Mouse (Mus musculus) thymus, adult 2 months (tissue): Measurements from ENCODE around the gene Prdm8. TPM values are rescaled to one million over a fixed set of nuclear protein-coding genes. Genes with fewer than 3 reads are reported as not detected.

Source experiments
- DNase-seq: peaks from one replicate; pipeline ENCODE4 v3.0.0; 2021
- H3K27ac ChIP-seq: fragments of 200-500 bp; 2 replicates; pipeline ENCODE4 v1.5.1; 2012; ENCODE audit warnings: low read length, control low read depth; ENCODE audit not compliant: control insufficient read depth, insufficient read depth
- H3K27me3 ChIP-seq: fragments of 200-500 bp; 2 replicates; pipeline ENCODE4 v1.6.1; 2012; ENCODE audit warnings: mild to moderate bottlenecking, low read length, moderate library complexity, mixed read lengths; ENCODE audit not compliant: control insufficient read depth, insufficient read depth
- H3K36me3 ChIP-seq: fragments of 200-500 bp; 2 replicates; pipeline ENCODE4 v1.6.1; 2012; ENCODE audit warnings: mild to moderate bottlenecking, low read length, moderate library complexity; ENCODE audit not compliant: control insufficient read depth, insufficient read depth
- H3K4me1 ChIP-seq: fragments of 200-500 bp; replicated peaks from 2 replicates; pipeline ENCODE4 v1.6.1; 2012; ENCODE audit warnings: low read length; ENCODE audit not compliant: control insufficient read depth, insufficient read depth
- H3K4me3 ChIP-seq: fragments of 200-500 bp; 2 replicates; pipeline ENCODE4 v1.5.1; 2012; ENCODE audit warnings: mild to moderate bottlenecking, low read length, control low read depth, moderate library complexity; ENCODE audit not compliant: control insufficient read depth, insufficient read depth
- CTCF ChIP-seq: fragments of 200-500 bp; IDR thresholded peaks from 2 replicates; pipeline ENCODE4 v1.5.1; 2012; ENCODE audit warnings: mild to moderate bottlenecking, control low read depth, low read length, moderate library complexity, borderline replicate concordance; ENCODE audit not compliant: control insufficient read depth, poor library complexity, insufficient read depth; ENCODE audit errors: extremely low read depth
- POLR2A ChIP-seq: fragments of 200-500 bp; IDR thresholded peaks from 2 replicates; pipeline ENCODE4 v1.6.1; 2012; ENCODE audit warnings: mild to moderate bottlenecking, low read length, control low read depth, moderate library complexity; ENCODE audit not compliant: control insufficient read depth, poor library complexity, insufficient read depth; ENCODE audit errors: extremely low read depth
- WGBS: fragments of 180-500 bp; shearing (Covaris S2); methylation state at CpG from one replicate; pipeline ENCODE4 v1.1.7; 2018; 5-methylcytosine and 5-hydroxymethylcytosine counted together
- polyA plus RNA-seq: library from polyadenylated mRNA; depleted of rRNA; stranded (reverse); fragments of >200 nt; gene quantifications from 2 replicates; pipeline ENCODE4 v1.2.3, GENCODE M21; 2012

Prdm8 gene
- polyA plus RNA-seq, 1 experiment: 0.09 TPM

DNA sequence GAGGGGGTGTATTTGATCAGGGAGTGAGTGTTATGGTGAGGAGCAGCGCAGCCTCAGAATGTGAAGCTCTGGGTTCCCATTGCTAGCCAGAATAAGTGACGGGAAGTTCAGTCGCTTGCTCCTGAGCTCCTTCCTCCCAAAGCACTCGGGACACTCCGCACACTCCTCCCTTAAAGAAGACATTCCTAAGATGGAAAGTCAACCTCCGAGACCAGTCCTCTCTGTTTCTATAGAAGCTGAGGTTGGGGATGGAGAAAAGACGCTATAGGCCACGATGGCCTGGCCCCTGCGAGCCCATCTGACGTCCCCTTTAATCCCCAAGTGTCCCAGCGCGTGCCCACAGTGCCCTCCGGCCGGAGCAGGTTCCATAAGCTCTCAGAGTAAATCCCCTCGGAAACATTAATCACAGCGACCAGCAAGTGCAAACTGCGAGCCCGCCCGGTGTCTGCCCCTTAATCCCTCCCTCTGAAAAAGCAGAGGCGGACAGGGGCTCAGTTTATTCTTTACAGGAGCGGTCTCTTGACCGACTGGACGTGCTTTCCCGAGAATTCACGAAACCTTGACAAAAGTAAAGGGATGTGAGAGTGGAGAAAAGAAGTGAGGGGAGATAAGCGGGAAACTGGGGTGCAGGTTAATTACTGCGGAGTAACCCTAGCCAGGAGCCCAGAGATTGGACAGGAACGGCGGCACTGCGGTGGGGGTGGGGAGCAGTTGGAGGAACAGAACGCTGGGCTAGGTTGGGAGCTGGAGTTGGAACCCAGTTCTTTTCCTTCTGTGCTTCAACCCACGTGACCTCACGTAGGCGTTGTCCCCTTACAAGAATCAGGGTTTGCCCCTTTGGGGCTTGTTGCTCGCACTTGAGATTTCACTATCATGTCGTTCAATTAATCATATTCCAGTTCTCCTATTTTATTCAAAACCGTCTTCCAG, 1.6 kb downstream of the Prdm8 start:
- no peak for DNase-seq
- H3K27me3 ChIP-seq: peaks cover 32% of the 10 kb centered on the region
- H3K4me3 ChIP-seq: no peak overlapping the region
- no peaks in the 10 kb centered on the region for H3K36me3 ChIP-seq
- 6% methylated on average over 37 of the region's 37 CpGs for WGBS
- H3K27ac ChIP-seq: no peak overlapping the region
- peaks cover 13% of the 10 kb centered on the region for H3K4me1 ChIP-seq
- TF ChIP-seq POLR2A (no peak), CTCF (no peak)

DNA sequence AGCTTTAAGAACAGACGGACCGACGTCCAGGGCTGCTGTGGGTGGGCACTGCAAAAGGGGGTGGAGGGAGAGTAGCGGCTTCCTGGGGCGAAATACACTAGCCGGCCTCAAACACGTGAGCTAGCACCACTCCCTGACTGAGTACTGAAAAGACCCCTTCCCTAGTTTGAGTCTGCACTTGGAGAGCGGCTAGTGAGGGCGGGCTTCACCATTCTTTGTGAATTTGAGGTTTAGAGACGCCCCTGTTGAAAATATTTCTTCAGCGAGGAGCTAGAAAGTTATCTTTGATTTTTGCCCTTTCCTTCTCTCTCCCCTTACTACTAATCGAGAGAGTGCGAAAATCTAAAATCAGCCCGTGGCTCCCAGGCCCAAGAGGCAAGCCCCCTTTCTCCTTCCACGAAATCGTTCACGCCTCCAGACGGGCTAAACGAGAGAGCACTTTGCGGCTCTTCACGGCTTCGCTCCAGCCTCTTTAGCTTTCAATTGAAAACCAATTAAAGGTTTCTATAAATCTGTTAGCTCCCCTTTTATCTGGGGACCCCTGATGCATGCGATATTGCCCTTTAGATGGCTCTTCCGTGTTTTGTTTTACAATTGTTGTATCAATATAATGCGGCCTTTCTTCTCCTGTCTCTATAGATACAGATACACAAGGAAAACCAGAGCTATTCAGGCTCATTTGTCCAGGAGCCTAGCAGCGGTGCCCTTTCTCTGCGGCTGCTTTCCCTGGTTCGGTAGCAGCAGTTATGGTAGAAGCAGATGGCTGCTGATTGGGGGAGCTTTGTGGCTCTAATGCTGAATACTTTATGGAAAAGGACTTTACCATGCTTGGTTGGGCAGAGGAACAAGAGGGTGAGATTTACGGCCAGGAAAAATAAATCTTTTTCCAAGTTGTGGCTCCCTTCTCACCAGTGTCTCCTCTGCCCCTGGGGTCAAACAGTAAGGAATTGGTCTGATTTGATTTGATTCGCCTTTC, 2.7 kb downstream of the Prdm8 start:
- no peaks in the 10 kb centered on the region for H3K36me3 ChIP-seq
- 11% methylated on average over 30 of the region's 30 CpGs for WGBS
- H3K27ac ChIP-seq: no peak overlapping the region
- peaks cover 13% of the 10 kb centered on the region for H3K4me1 ChIP-seq
- H3K4me3 ChIP-seq: no peak overlapping the region
- TF ChIP-seq CTCF (no peak), POLR2A (no peak)
- DNase-seq: no peak
- peaks cover 32% of the 10 kb centered on the region for H3K27me3 ChIP-seq

DNA sequence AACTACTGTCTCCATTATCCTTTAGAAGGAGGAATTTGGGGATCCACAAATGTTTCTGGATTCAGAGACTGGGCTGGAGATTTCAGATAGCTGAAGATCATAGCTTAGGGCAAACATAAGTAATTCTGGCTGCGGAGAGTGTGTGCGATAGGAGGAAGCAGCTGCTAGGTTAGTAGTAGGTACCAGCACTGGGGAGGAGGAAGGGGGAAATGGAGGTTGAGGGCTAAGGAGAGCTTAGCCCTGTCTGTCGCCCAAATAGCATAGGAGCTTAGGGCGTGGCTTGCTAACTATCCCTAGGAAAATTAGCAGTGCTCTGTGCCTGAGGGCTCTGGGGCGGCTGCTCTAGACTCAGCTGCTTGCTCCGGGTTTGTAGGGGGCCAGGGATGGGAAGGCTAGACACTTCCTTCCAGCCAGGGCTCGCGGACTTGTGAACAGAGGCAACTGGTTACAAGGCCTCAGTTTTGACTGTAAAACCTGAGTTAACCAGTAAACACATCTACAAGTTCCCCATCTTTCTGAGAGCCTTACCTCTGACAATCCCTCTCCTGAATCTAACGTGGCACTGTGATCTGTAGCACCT, 4.7 kb downstream of the Prdm8 start:
- H3K36me3 ChIP-seq: no peaks in the 10 kb centered on the region
- no peak overlapping the region for H3K4me3 ChIP-seq
- H3K4me1 ChIP-seq: peaks cover 13% of the 10 kb centered on the region
- no peak for DNase-seq
- H3K27ac ChIP-seq: no peak overlapping the region
- H3K27me3 ChIP-seq: peaks cover 29% of the 10 kb centered on the region
- TF ChIP-seq CTCF (no peak), POLR2A (no peak)
- WGBS: 20% methylated on average over 9 of the region's 9 CpGs

DNA sequence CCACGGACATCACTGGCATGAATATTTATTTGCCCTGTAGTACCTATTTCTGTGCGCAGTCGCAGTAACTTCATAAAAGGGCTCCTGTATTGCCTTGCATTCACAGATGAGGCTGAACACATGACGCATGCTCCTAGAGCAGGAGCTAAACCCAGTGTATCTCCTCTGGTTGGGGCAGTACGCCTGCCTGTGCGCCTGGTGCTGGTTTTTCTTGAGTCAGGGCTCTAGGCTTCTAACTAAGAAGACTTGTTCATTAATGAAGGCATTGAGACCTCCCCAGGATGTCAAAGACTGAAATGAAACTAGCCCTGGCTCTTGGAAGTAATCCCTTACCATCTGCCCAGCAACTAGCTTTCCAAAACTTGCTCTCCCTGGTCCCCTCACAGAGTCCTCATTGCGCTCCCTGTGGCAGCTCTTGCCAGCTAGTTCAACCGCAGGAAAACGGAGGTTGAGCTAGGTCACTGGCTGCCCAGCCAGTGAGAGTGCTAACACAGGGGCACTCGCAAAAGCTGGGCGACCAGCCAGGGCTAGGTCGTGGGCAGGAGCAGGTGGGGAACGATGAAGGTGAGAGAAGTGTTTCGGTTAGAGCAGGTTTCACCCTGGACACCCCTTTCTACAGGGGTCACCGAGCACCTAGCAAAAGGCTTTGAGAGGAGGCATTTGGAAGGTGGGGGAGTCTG, 5.6 kb downstream of the Prdm8 start:
- Histone ChIP-seq H3K27ac (no peak overlapping the region), H3K4me1 (peaks cover 7% of the 10 kb centered on the region), H3K36me3 (no peaks in the 10 kb centered on the region), H3K4me3 (no peak overlapping the region), H3K27me3 (peaks cover 29% of the 10 kb centered on the region)
- TF ChIP-seq CTCF (no peak), POLR2A (no peak)
- WGBS: 21% methylated on average over 15 of the region's 15 CpGs
- no peak for DNase-seq

DNA sequence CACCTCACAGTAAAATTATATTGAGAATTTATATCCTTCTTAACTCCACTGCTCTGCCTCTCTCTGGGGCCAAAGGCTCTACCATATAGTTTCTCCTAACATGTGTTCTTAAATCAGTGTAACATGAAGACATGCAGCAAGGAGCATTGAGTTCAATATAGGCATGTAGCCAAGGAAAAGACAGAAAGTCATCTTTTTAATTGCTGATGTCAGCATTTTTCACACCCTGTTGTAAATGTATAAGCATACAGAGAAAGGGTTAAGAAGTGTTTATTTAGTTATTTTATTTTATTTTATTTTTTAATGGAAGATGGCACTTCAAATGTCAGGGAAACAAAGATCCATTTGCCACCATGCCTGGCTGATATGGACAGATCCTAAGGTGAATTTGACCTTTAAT, 6.7 kb downstream of the Prdm8 start:
- no peak overlapping the region for H3K4me3 ChIP-seq
- peaks cover 22% of the 10 kb centered on the region for H3K27me3 ChIP-seq
- no peaks in the 10 kb centered on the region for H3K36me3 ChIP-seq
- 0 out of 2 replicates have a peak, but pooled peaks cover 3% of the 10 kb centered on the region for H3K4me1 ChIP-seq
- H3K27ac ChIP-seq: no peak overlapping the region
- no peak for DNase-seq
- TF ChIP-seq CTCF (no peak), POLR2A (no peak)

DNA sequence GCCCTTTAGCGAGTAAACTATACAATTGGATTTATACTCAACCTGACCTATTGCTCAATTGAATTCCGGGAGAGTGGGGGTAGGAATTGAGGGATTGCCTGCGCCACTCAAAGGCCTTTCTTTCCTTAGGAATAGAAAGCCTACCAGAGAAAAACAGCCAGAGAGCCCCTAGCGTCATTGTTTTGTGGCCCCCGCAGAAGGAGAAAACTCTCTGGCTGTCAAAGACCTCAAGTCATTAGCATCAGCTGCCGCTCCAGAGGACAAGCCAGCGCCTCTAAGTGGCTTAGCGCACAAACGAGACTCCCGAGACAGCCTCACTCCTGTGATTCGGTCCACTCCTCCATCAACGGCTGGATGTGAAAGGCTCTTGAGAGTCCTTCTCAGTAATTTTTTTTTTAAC, 12.6 kb downstream of the Prdm8 start:
- peaks cover 38% of the 10 kb centered on the region for H3K27me3 ChIP-seq
- 17% methylated on average over 12 of the region's 12 CpGs for WGBS

More for the DNA sequence above, 12.6 kb downstream of the Prdm8 start:
- TF ChIP-seq POLR2A: no peak
- no peak for TF ChIP-seq CTCF
- no peak for DNase-seq
- no peak overlapping the region for H3K27ac ChIP-seq
- no peaks in the 10 kb centered on the region; the same call in 1 of the 2 replicates for H3K4me1 ChIP-seq
- H3K4me3 ChIP-seq: no peak overlapping the region
- no peaks in the 10 kb centered on the region for H3K36me3 ChIP-seq
